Mouse (Mus musculus): ENCODE measurements at regions not wholly inside any gene's neighbourhood (a gene's known extent, or its start where the extent isn't known, plus 50 kb on each side); places are given as distances from the start of the nearest gene placed in this dataset.

DNA sequence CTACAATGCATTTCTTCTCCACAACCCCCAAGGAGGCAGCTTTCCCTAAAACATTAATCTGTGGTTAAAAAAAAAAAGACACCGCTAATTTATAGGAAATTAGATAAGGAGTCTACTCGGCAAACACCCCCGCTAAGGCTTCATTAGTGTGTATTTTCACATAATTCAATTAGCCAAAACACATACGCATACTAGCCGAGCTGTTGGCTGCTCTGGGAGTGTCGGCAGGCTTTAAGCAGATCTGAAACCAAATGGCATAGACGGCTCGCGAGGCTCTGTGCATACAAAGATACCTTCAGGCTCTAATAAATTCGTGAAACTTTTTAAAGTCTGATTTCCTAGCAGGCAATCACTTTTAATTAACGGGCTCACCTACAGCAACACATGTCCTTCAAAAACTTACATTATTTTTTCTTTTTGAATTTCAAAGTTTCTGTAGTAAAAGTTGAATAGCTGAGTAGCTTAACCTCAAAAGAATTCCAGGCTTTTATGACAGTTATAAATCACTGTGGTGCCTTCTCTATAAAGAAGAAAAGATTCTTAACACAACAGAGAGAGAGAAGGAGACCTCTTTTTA, 68.0 kb upstream of the Smyd2 start:
- peak; percentile 44 for DNase-seq

DNA sequence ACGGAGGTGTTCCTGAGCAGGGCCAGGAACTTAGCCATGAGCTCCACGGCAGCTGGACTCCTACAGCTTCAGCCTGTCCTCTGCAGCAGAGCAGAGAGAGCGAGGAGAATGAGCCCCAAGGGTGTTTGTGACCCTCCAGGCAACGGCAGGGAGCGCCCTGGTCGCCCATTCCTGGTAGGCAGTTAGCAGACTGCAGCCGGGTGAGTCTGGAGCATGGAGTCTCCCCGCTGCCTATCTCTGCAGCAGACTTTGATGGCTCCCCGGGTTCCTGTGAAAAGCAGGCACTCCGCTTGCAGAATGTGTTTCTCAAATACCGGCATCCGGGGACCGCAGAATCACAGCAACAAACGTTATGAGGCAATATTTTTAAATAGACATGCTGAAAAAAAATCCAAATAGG, 67.2 kb upstream of the Smyd2 start:
- DNase-seq: peak; percentile 40

GRCm38 (mm10) chr1:189988864-189989263, 66.7 kb upstream of the Smyd2 start:
- no peak for DNase-seq

- no peak for DNase-seq
These were observed 63.5 kb upstream of the Smyd2 start for GRCm38 (mm10) chr1:189985516-189986205.

GRCm38 (mm10) chr1:189978244-189978643, 56.1 kb upstream of the Smyd2 start:
- DNase-seq: peak; percentile 29

- no peak for DNase-seq
These were observed 53.5 kb upstream of the Smyd2 start for GRCm38 (mm10) chr1:189975660-189976059.

DNA sequence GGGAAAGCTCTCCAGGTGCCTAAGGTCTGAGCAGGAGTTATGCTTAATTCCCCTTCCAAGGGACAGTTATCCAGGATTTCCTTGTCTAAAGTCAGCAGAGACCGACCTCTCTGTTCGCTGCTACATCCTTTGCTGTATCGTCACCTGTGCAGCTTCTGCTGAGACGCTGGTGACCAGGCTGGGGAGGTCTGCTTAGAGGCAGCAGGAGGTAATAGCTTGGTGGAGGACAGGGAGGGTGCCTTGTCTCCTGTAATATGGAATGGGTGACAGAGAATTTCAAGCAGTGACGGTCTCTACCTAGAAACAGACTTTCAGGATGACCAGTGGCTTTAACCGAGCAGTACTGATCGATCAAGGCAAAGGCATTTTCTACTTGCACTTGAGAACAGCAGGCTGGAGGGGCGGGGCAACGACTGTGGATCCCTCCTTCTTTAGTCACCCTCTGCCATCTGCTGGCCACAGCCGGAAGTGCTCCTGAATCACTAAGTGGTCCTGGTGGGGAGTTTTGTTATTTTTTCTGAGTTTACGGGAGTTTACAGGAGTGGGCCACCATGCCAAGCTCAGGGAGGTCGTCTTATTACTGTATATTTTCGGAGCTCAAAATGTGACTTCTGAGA, 50.7 kb upstream of the Smyd2 start:
- peak; percentile 94 for DNase-seq
